Mouse (Mus musculus): ENCODE results near the gene B4galnt2.
"Not testable (repeated sequence)": the region's sequence is repeated elsewhere in the genome, so short reads cannot be mapped to it uniquely, and the experiment has no call there.

Gene B4galnt2

DNA sequence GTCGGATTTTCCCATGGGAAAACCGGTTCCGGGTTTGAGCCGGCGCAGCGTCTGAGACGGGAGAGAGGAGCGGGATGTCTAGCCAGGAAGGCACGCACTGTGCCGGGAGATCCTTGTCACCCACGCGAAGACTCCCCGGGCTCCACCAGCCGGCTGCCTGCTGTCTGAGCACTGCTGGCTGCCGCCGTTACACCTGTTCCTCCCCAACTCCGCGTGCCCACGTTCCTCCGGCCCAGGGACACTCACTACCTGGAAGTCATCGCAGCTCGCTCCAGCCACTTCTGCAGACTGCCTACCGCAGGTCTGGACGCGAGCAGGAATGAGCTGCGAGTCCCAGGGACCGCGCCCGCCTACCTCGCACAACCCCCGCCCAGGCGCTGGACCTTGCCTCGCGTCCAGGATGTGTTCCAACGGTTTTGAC, at the start of gene B4galnt2:
B4galnt2 (minus strand) TSS at position 321 of the 421 bp plus-strand sequence.
- DNase-seq = no peak

- no peak for DNase-seq
Observed at GRCm38 (mm10) chr11:95963304-95963703, 48.6 kb upstream of the B4galnt2 start.

GRCm38 (mm10) chr11:95959152-95959551, 44.5 kb upstream of the B4galnt2 start:
- peak; percentile 28 for DNase-seq

GRCm38 (mm10) chr11:95958251-95958650, 43.6 kb upstream of the B4galnt2 start:
- DNase-seq = no peak

DNA sequence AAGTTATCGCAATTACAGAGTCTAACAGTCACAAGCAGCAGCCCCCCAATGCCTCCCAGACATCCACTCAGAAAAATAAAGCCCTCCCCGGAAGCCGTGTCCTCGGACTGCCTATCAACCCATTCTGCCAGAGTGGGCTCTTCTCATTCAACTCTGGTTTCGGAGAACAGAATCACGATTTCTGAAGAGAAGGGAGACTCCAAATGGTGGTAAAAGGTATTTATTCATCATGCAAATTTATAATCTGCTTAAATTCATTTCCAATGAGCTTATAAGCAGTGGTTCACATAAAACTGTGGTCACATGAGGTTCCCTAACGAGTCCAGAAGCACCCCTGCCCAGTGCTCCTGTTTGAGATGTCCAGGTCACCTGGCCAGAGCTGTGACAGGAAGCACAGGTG, 42.7 kb upstream of the B4galnt2 start:
- no peak for DNase-seq

DNA sequence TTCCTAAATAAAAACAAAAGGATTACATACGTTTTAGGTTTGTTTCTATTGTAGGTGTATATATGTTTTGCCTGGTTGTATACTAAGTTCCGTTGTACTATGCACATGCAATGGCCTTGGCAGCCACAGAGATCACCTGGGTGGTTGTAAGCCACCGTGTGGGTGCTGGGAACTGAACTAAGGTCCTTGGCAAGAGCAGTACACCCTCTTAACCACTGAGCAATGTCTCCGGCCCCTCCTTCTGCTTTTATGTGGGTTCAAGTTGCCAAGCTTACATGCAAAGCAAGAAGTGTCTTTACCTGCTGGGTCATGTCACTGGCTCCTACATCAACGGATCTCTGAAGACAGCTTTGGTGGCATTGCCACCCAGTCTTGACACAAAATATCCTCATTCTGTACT, 38.6 kb upstream of the B4galnt2 start:
- no peak for DNase-seq

DNA sequence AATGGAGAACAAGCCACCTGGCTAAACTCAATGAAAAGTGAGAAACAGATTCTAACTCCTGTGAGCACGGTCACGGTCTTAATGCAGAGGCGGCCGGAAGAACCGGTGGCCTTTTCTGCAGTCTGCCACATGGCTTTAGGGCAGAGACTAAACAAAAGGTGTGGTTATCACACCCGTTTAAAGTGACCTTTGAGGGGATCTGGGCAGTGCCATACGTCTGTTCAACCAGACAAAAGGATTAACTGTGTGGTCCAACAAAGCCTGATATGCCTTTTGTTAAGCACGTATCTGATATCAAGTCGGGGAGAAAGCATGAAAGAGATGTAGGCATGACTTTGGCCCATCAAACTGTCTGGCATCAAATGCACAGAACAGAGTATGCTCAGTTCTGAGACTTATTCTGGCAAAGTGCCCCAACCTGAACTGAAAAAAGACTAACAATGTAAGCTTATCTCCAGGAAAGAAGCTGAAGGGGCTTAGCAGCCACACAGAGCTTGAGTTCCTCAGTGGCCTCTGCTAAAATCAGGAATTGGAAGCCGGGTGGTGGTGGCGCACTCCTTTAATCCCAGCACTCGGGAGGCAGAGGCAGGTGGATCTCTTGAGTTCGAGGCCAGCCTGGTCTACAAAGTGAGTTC, 31.3 kb upstream of the B4galnt2 start:
- no peak for DNase-seq

DNA sequence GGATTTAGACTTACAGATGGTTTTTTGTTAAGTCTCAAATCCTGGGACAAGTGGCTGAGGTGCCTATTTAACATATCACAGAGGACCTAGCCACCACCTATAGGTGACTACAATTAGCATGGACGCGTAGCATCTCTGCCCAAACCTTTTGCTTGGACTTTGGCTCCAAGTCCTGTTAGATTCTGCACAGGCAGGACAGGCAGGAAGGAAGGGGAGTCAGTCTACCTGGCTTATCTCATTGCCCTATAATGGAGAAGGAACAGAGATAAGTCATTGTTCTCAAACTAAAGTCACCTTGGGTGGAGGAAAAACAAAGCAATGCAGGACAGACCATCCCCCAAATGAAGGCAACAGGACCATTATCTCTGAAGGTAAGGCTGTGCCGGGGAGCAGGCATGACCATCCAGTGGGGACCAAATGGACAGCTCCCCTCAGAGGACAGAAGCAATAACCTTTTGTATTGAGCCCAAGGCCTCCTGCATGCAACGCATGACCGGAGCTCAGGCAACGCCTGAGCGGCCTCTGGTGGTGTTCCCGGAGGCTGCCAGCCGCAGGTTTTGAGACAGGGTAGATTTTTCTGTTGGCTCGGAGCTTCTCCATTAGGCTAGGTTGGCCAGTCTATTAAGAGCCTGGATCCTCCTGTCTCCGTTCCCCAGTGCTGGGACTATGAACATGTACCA, 25.3 kb upstream of the B4galnt2 start:
- DNase-seq = peak; percentile 6

DNA sequence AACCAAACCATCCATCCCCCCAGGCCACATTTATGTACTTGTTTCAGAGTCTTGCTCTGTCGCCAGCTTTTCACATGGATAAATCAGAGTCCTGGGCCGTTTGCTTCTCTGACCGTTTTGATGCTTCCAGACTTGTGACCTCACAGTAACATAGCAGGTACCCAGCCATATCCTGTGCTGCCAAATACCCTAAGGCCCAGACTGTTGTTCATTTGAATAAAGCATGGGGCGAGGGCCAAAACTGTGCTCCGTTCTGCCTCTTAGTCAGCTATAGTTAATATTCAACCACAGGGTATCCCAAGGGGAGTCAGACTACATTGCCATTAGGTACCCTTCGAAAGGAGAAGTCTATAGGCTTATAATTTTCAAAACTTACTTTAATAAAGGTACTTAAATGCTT, 21.7 kb upstream of the B4galnt2 start:
- no peak for DNase-seq

- not testable (repeated sequence) for DNase-seq
Observed at GRCm38 (mm10) chr11:95932168-95932567, 17.5 kb upstream of the B4galnt2 start.

DNA sequence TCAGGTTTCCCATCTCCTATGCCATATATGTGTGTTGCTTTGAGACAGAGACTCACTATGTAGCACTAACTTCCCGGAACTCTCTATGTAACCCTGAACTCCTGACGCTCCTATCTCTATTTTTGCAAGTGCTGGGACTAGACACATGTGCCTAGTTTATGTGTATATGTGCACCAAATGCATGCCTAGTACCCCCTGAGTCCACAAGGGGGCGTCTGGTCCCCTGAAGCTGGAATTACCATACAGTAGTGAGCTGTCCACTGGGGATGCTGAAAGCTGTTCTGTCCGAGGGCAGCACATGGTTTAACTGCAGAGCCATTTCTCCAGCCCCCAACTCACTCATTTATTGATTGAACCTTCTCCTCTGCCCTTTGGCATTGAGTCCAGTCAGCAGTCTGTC, 11.7 kb upstream of the B4galnt2 start:
- DNase-seq = no peak

- DNase-seq = no peak
Observed at GRCm38 (mm10) chr11:95925976-95926375, 11.3 kb upstream of the B4galnt2 start.

- no peak for DNase-seq
Observed at GRCm38 (mm10) chr11:95924215-95924614, 9.5 kb upstream of the B4galnt2 start.

DNA sequence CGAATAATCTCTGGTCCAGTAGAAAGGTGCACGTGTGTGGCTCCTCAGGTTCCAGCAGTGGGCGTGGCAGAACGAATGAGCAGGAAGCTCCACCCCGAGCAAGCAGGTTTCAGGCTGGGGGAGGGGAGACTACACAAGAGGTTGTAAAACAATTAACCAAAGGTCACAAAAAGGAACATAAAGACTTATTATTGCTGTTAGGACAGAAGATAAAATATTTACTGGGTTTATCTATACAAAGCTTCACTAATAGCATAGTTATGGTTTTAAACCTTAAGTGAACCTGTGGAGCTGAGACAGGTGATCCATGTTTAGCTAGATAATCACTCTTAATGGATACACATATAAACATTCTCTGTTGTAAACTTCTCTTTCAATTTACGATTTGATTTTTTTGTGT, 8.8 kb upstream of the B4galnt2 start:
- DNase-seq = not testable (repeated sequence)

DNA sequence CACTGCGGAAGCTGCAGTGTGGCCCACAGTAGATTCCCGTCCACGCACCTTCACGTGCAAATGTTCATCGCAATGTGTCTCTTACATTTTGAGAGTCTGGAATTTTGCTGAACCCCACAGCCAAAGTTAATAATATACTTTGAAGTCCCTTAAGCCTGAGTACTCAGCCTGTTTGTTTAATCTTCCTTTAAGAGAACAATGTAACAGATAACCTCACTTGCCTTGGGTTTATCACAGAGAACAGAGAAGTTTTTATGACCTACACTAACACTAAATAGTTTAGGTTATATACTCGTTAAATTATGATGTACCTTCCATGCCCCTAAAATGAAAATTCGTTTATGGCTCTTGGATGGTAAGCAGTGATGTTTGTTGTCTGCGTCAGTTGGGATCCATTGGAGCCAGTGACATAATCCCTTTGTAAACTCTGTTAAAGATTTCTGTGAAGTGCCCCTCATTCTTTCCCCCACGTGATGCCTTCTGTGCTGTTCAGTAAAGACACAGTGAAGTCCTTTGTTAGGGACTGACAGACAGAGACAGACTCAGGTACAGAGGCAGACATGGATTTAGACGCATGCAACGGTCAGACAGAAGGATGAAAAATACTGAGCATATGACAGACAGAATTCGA, 7.4 kb upstream of the B4galnt2 start:
- no peak for DNase-seq

GRCm38 (mm10) chr11:95916426-95916825, 1.7 kb upstream of the B4galnt2 start:
- DNase-seq = no peak

DNA sequence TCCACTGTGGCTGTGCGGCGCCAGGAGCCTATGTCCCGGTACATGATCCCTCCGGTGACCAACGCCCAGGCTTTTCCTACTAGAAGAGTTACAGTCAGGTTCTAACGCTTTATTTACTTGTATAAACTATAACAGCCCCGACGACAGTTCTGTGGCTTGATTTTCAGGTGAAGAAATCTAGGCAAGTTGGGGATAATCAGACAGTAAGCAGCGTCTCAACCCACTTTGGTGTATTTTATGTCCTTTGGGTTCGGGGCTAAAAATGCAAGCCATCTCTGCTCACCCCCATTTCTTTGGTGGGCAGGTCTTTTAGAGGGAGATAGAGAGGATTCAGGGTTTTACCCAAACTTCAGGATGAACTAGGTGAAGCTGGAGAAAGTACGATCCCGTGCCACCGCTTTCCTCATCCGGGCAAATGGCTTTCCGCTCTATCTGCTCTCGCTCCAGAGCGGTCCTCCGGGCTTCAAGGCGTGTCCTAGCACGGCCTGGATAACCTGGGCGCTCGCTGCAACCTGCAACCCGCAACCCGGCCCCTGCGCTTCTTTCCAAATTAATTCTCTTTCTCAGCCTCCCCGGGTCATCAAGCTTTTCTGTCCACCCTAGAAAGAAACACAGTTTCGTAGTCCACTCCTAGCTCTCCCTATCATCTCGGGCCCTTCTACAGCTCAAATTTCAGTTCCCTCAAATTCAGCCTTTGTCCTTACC, 467 bp upstream of the B4galnt2 start:
- DNase-seq = no peak

DNA sequence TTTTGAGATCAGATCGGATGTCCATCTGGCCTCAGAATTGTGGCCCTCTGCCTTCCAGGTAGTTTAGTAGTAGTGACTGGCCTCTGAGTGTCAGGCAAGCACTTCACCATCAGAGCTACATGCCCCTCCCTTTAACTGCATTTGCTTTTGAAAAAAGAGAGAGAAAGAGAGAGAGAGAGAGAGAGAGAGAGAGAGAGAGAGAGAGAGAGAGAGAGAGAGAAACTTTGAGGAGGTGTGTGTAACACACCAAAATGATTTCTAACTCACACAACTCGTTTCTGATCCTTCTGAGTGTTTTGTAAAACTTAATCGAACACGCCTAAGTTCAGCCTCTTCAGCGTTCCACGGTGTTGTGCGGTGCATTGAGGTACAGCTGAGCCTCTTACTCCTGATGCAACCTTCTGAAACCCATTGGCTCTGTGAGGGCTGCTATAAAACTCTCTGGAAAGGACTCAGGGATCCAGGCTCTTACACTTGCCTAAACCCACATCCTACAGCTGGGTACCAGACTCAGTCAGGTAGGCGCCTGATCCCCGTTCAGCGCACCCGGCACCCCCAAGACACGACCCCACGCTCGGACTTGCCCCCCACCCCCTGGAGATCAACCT, 628 bp downstream of the B4galnt2 start:
- no peak for DNase-seq

- DNase-seq = no peak
Observed at GRCm38 (mm10) chr11:95911579-95911978, 3.1 kb downstream of the B4galnt2 start.

DNA sequence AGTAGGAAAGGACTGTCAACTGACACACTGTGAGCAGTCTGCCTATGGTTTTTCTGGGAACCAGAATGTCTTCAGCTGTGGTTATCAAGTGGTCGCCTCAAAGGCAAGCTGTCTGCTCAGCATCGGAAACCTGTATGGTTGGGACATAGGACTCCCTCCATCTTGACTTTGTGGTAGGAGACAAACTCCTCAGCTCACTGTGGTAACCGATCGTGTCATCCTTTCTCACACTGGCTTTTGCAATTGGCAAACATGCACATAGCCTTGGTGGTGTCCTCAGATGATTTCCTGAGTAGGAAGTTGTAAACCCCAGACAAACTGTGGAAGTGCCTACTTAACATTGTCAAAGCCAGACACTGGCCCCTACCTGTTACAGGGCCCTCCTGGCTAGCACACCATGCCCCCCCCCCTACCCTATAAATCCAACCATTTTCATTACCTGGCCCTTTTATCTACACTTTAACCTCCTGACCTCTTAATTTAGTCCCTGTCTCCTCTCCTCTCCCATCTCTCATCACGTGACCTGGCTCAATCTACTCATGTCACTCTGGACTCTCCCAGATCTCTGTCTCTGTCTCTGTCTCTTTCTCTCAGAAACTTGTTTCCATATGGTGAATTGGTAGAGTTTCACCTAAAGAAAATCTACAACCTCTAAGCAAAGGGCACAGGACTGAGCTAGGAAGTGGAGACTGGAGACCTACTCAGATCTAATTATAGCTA, 6.7 kb downstream of the B4galnt2 start:
- no peak for DNase-seq

GRCm38 (mm10) chr11:95904290-95904689, 10.4 kb downstream of the B4galnt2 start:
- no peak for DNase-seq

DNA sequence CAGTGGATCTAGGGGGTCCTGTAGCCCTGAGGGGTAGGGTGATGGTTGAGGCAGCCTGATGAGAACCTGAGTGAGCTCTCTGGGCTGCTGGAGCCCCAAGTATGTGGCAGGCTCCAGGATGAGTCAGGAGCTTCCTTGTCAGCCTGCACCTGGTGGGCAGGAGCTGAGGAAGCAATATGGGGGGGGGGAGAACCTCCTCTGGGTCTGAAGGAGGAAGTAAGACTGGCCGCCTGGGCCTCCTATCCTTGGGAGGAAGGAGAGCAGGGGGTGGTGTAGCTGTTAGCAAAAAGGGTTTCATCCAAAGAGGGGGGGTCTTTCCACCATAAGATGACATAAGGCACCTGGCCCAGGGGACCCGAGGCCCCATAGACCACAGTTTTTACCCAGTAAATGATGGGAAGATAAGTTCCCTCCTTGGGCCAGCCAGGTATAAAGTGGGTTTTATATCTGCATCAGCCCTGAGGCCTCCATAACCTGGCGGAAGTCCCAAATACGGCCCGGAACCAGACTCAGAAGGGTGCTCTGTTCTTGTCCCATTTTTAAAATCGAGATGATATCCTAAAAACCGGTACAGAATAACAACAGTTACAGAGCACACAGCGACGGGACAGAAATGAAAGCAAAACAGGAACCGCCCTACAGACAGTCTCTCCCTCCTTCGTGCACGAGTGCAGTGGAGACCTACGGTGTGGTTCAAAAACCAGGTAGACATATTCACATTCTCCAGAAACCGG, 18.1 kb downstream of the B4galnt2 start:
- peak; percentile 35 for DNase-seq
